Mouse (Mus musculus): ENCODE measurements at regions not wholly inside any gene's neighbourhood (a gene's known extent, or its start where the extent isn't known, plus 50 kb on each side); places are given as distances from the start of the nearest gene placed in this dataset.

- TF ChIP-seq CTCF (IDR thresholded peaks at IDR 0.05; ENCODE audit: control insufficient read depth, insufficient read depth, insufficient replicate concordance, low read depth, low read length) (no peak), POLR2A (IDR thresholded peaks at IDR 0.05; ENCODE audit: control insufficient read depth, low read depth, low read length) (no peak)
Observed at GRCm38 (mm10) chr13:97363765-97364164, 122.9 kb downstream of the Enc1 start.
